Mouse (Mus musculus) heart, adult 2 months (tissue): ENCODE data around the gene Ace3.

Experiments used
- CTCF ChIP-seq: fragments of 200-600 bp; IDR thresholded peaks from 2 replicates; pipeline ENCODE4 v1.8.1; 2022; ENCODE audit warnings: antibody characterized with exemption, mild to moderate bottlenecking, moderate library complexity
- EP300 ChIP-seq: fragments of 200-500 bp; IDR thresholded peaks from 2 replicates; pipeline ENCODE4 v1.6.1; 2011; ENCODE audit warnings: low read depth, low read length, control low read depth; ENCODE audit not compliant: insufficient read depth
- POLR2A ChIP-seq: fragments of 200-500 bp; IDR thresholded peaks from 2 replicates; pipeline ENCODE4 v1.6.1; 2011; ENCODE audit warnings: mild to moderate bottlenecking, low read depth, low read length, control low read depth; ENCODE audit not compliant: insufficient read depth

DNA sequence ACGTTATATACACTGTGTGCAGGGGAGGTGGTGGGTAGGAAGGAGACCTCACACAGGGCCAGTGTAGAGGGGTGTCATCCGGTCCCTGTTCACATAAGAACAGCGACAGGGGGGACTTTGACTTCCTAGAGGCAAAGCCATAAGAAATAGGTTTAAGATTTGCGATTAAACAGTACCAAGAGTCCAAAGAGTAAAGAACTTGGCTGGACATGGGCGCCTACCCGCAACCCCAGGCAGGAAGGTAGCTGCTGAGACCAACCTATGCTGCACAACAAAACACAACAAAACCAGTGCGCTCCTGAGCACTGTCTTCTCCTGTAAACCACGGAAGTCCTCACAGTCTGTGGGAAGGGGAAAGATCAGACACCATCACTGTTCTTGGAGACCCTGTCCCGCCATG is 42.4 kb upstream of the Ace3 start:
- TF ChIP-seq CTCF (no peak), EP300 (no peak), POLR2A (no peak)
